Mouse (Mus musculus) embryonic fibroblast, embryonic 13.5 days (primary cell): Measurements from ENCODE around the gene Ercc4.

Experiments used
- CTCF ChIP-seq: IDR thresholded peaks from 2 replicates; pipeline ENCODE4 v1.5.1; 2011; ENCODE audit warnings: mild to moderate bottlenecking, control low read depth, low read length, moderate library complexity, borderline replicate concordance; ENCODE audit not compliant: insufficient read depth
- POLR2A ChIP-seq: IDR thresholded peaks from 2 replicates; pipeline ENCODE4 v1.6.1; 2011; ENCODE audit warnings: low read depth, mild to moderate bottlenecking, control low read depth, low read length, moderate library complexity

GRCm38 (mm10) chr16:13161516-13161915 is 52.0 kb downstream of the Ercc4 start:
- TF ChIP-seq CTCF (no peak), POLR2A (no peak)
